Mouse (Mus musculus): ENCODE results near the gene Hectd4. TPM values are rescaled to one million over a fixed set of nuclear protein-coding genes. Genes with fewer than 3 reads are reported as not detected.

The Hectd4 gene
- 68.8 TPM for total RNA-seq (2023)

GRCm38 (mm10) chr5:121219980-121220731, at the start of gene Hectd4:
Gene Hectd4 (plus strand): TSS chr5:121220219.

GRCm38 (mm10) chr5:121190836-121191583, 29.0 kb upstream of the Hectd4 start, which contains the start of gene Ptpn11:
Gene Ptpn11 (minus strand): TSS chr5:121191397.

GRCm38 (mm10) chr5:121204132-121205089, 15.6 kb upstream of the Hectd4 start, which contains the start of gene Rpl6:
Gene Rpl6 (plus strand): TSS chr5:121204481.

GRCm38 (mm10) chr5:121385461-121386119, 165.6 kb downstream of the Hectd4 start, which contains the start of gene Trafd1:
Gene Trafd1 (minus strand): TSS chr5:121385632.

GRCm38 (mm10) chr5:121397187-121398145, 177.4 kb downstream of the Hectd4 start, which contains the start of gene Naa25:
Gene Naa25 (plus strand): TSS chr5:121397936.

Other genes starting within 250 kb of the Hectd4 start
- gene Rph3a, start 210.1 kb upstream of the Hectd4 start, total RNA-seq (2023): not detected
- 34.2 TPM for gene Ptpn11, start 28.8 kb upstream of the Hectd4 start, total RNA-seq (2023)
- gene Rpl6, start 15.7 kb upstream of the Hectd4 start, total RNA-seq (2023): 2,175 TPM
- gene Trafd1, start 165.4 kb downstream of the Hectd4 start, total RNA-seq (2023): 39.3 TPM
- 42.7 TPM for gene Naa25, start 177.7 kb downstream of the Hectd4 start, total RNA-seq (2023)
- gene Tmem116, start 231.7 kb downstream of the Hectd4 start, total RNA-seq (2023): 0.92 TPM
- gene Erp29, start 232.3 kb downstream of the Hectd4 start, total RNA-seq (2023): 69.0 TPM